Mouse (Mus musculus): ENCODE measurements around the gene Mboat7.
A peak's percentile ranks its signal among the peaks of the same experiment; 100 is the strongest.

Gene Mboat7

GRCm38 (mm10) chr7:3692382-3692986 is 839 bp downstream of the Mboat7 start, which contains the start of gene Tsen34:
Tsen34 (plus strand) TSS chr7:3692863.
- peak; percentile 91 for DNase-seq (ENCODE audit: low spot score)

GRCm38 (mm10) chr7:3691919-3692318 is 1.4 kb downstream of the Mboat7 start:
- DNase-seq (ENCODE audit: low spot score), result no peak

- DNase-seq (ENCODE audit: low spot score), result no peak
Observed at GRCm38 (mm10) chr7:3685400-3686187, 7.7 kb downstream of the Mboat7 start.

- no peak for DNase-seq (ENCODE audit: low spot score)
Observed at GRCm38 (mm10) chr7:3684698-3685097, 8.6 kb downstream of the Mboat7 start.

- no peak for DNase-seq (ENCODE audit: low spot score)
Observed at GRCm38 (mm10) chr7:3683908-3684550, 9.3 kb downstream of the Mboat7 start.

- DNase-seq (ENCODE audit: low spot score), result no peak
Observed at GRCm38 (mm10) chr7:3677342-3677741, 16.0 kb downstream of the Mboat7 start, which contains the start of gene Tmc4. Tmc4 (minus strand) TSS chr7:3677553.

- DNase-seq (ENCODE audit: low spot score), result no peak
Observed at GRCm38 (mm10) chr7:3676371-3676770, 17.0 kb downstream of the Mboat7 start.

- no peak for DNase-seq (ENCODE audit: low spot score)
Observed at GRCm38 (mm10) chr7:3675228-3675548, 18.1 kb downstream of the Mboat7 start.

GRCm38 (mm10) chr7:3674507-3675227 is 18.7 kb downstream of the Mboat7 start:
- DNase-seq (ENCODE audit: low spot score), result peak; percentile 54

GRCm38 (mm10) chr7:3666921-3667391 is 26.4 kb downstream of the Mboat7 start:
- no peak for DNase-seq (ENCODE audit: low spot score)

GRCm38 (mm10) chr7:3665215-3666114 is 27.9 kb downstream of the Mboat7 start, which contains the start of gene Leng1:
Leng1 (minus strand) TSS chr7:3665840.
- DNase-seq (ENCODE audit: low spot score), result peak; percentile 79

GRCm38 (mm10) chr7:3664524-3665214 is 28.7 kb downstream of the Mboat7 start:
- DNase-seq (ENCODE audit: low spot score), result no peak

- DNase-seq (ENCODE audit: low spot score), result no peak
Observed at GRCm38 (mm10) chr7:3658578-3658977, 34.7 kb downstream of the Mboat7 start.

GRCm38 (mm10) chr7:3656966-3657365 is 36.4 kb downstream of the Mboat7 start:
- no peak for DNase-seq (ENCODE audit: low spot score)

- DNase-seq (ENCODE audit: low spot score), result no peak
Observed at GRCm38 (mm10) chr7:3646641-3647040, 46.7 kb downstream of the Mboat7 start.

- no peak for DNase-seq (ENCODE audit: low spot score)
Observed at GRCm38 (mm10) chr7:3646188-3646587, 47.1 kb downstream of the Mboat7 start.

- DNase-seq (ENCODE audit: low spot score), result peak; percentile 23
Observed at GRCm38 (mm10) chr7:3645488-3646025, 47.8 kb downstream of the Mboat7 start.

GRCm38 (mm10) chr7:3644672-3645487 is 48.4 kb downstream of the Mboat7 start, which contains the start of gene Cnot3:
Cnot3 (plus strand) TSS chr7:3645268.
- DNase-seq (ENCODE audit: low spot score), result peak; percentile 89

- DNase-seq (ENCODE audit: low spot score), result no peak
Observed at GRCm38 (mm10) chr7:3644348-3644671, 49.0 kb downstream of the Mboat7 start.

Data from ovary, postnatal 10 days (tissue).